Mouse (Mus musculus): ENCODE measurements at regions not wholly inside any gene's neighbourhood (a gene's known extent, or its start where the extent isn't known, plus 50 kb on each side); places are given as distances from the start of the nearest gene placed in this dataset.

DNA sequence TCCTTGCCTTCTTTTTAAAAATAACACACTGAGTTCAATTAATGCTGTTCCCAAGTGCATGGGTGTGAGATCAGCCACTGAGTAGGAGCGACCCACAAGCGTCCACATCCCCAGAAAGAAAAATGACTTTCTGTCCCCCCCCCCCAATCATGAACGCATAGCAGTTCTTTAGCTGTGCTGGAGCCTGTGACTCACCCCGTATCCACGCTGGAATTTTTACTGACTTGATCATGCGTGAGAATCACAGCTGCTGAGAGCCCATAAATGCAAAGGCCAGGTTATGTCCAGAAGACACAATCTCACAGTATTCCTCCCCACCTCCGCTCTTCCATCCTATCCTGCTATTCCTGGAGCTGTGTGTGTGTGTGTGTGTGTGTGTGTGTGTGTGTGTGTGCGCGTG is 53.3 kb downstream of the Fos start:
- DNase-seq (ENCODE audit: extremely low read depth, insufficient read length, low spot score): no peak

DNA sequence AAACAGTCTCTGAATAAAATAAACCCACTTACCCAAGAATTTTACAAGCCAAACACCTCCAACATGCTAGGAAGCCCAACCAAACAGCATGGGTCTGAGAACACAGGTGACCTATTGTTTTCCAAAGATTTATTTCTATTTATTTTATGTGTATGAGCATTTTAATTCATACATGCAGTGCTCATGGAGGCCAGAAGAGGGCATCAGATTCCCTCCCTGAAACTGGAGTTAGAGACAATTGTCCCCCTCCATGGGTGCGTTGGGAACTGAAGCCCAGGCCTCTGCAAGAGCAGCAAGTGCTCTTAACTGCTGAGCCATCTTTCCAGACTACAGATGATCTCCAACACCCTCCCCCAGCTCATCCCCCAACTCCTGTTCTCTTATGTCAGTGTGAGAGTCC is 57.9 kb downstream of the Fos start:
- DNase-seq (ENCODE audit: extremely low read depth, insufficient read length, low spot score): no peak

- DNase-seq (ENCODE audit: extremely low read depth, insufficient read length, low spot score): no peak
These were observed 58.5 kb downstream of the Fos start for GRCm38 (mm10) chr12:85532221-85532612.

GRCm38 (mm10) chr12:85532613-85533460 is 59.1 kb downstream of the Fos start:
- DNase-seq (ENCODE audit: extremely low read depth, insufficient read length, low spot score): no peak

GRCm38 (mm10) chr12:85533603-85534002 is 59.9 kb downstream of the Fos start:
- no peak for DNase-seq (ENCODE audit: extremely low read depth, insufficient read length, low spot score)

DNA sequence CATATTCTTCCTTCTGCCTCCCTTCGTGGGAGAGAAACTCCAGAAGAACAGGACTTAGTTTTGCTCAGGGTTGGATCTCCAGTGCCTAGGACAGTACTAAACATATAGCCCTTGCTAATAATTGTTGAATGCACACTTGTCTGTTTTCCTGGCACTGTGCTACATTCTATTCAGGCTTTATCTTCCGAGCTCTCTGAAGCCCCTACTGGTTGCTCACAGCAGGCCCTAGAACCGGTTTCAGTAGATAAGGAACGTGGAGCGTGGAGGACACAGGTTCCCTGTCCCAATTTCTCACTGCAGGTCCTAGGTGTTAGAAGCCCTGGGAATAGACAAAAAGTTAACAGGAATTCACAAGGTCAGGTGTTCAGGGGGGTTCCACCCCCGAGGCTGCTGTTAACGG is 59.4 kb upstream of the Jdp2 start:
- no peak for DNase-seq (ENCODE audit: extremely low read depth, insufficient read length, low spot score)

GRCm38 (mm10) chr12:85541153-85541552 is 57.7 kb upstream of the Jdp2 start:
- DNase-seq (ENCODE audit: extremely low read depth, insufficient read length, low spot score): peak; percentile 70

DNA sequence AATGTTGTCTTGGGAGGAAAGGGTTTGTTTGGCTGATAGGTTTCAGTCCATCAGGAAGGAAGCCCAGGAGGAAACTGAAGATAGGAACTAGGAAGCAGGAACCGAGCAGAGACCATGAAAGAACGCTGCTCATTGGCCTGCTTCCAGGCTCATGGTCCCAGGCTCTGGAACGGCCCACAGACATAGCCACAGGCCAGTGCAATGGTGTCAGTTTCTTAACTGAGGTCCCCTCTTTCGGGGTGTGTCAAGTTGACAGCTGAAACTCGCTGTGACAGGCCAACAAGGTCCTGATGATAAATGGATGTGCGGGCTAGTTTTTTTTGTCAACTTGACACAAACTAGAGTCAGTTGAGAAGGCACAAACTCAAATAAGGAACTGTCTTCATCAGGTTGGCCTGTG is 55.9 kb upstream of the Jdp2 start:
- no peak for DNase-seq (ENCODE audit: extremely low read depth, insufficient read length, low spot score)

DNA sequence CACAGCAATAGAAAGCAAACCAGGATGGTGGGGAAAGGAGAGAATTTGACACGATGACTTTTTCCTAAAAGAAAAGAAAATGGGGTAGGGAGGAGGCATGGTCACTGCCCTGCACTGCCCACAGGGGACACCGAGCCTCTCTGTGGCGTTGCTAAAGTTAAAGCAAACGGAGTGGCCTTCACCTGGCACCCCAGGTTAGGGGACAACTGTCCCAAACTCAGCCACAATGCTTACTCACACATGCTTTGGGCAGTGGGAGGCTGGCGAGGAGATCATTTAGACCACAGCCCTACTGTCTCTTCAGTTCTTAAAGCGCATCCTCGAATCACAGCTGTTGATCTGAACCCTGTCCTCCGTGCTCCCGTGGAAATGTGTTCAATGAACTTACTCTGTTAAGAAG is 55.3 kb upstream of the Jdp2 start:
- DNase-seq (ENCODE audit: extremely low read depth, insufficient read length, low spot score): no peak

- DNase-seq (ENCODE audit: extremely low read depth, insufficient read length, low spot score): no peak
These were observed 54.0 kb upstream of the Jdp2 start for GRCm38 (mm10) chr12:85544801-85545200.

DNA sequence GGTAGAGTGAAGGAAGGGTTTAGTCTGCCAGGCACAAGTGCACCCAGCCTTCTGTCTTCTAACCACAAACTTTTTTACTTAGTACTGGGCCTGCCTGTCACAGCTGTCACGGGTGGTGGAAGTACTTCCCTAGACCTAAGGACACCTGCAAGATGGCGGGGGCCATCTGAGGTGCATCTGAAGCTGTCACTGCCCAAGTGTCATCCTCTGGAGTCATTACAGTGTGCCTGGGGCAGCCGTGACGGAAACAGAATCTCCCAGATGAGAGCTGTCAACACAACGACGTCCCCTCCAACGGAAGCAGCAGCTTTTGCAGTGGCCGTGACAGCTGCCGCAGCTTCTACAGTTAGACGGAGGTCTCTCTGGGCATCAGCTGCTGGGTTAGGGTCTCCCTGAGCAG is 53.1 kb upstream of the Jdp2 start:
- DNase-seq (ENCODE audit: extremely low read depth, insufficient read length, low spot score): no peak

GRCm38 (mm10) chr12:85548076-85548475 is 50.8 kb upstream of the Jdp2 start:
- peak; percentile 23 for DNase-seq (ENCODE audit: extremely low read depth, insufficient read length, low spot score)

All from 3134 (cell line).